Mouse (Mus musculus): ENCODE measurements around the gene Ctnnd2. TPM values are rescaled to one million over a fixed set of nuclear protein-coding genes. Genes with fewer than 3 reads are reported as not detected.

Gene Ctnnd2
- polyA plus RNA-seq, 1 experiment: 0.08 TPM

- no peaks in the 10 kb centered on the region for H3K27me3 ChIP-seq (replicated peaks)
- TF ChIP-seq GATA1 (IDR thresholded peaks at IDR 0.05; ENCODE audit: borderline replicate concordance, low read length): no peak
- no peak for TF ChIP-seq FLI1 (IDR thresholded peaks at IDR 0.05; ENCODE audit: low read length)
- H3K9me3 ChIP-seq: peaks cover 15% of the 10 kb centered on the region
- no peaks in the 10 kb centered on the region for H3K4me1 ChIP-seq
- no peak overlapping the region for H3K4me3 ChIP-seq (replicated peaks)
- no peaks in the 10 kb centered on the region for H3K36me3 ChIP-seq (replicated peaks; ENCODE audit: low read length)
Measured at GRCm38 (mm10) chr15:30709026-30709753, 536.8 kb downstream of the Ctnnd2 start.

DNA sequence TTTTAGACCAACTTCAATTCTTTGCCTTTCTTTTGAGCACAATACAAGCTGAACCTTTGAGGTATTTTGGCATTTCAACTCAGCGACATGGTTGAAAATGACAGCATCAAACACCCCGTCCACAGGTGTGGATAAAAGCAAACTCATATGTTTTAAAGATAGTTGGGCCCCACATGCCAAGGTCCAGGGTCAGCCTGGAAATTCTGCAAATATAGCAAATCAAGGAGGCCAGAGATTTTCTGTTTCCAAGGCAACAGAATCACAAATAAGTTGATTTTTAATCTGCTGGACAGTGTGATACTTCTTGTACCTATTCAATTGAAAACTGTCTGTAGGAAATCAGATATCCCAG is 537.3 kb downstream of the Ctnnd2 start:
- Histone ChIP-seq H3K4me1 (no peaks in the 10 kb centered on the region), H3K4me3 (replicated peaks) (no peak overlapping the region), H3K27me3 (replicated peaks) (no peaks in the 10 kb centered on the region), H3K36me3 (replicated peaks; ENCODE audit: low read length) (no peaks in the 10 kb centered on the region), H3K9me3 (peaks cover 19% of the 10 kb centered on the region)
- TF ChIP-seq GATA1 (IDR thresholded peaks at IDR 0.05; ENCODE audit: borderline replicate concordance, low read length): no peak

GRCm38 (mm10) chr15:30714823-30715222 is 542.4 kb downstream of the Ctnnd2 start:
- H3K9me3 ChIP-seq: peaks cover 19% of the 10 kb centered on the region
- no peaks in the 10 kb centered on the region for H3K4me1 ChIP-seq
- H3K4me3 ChIP-seq (replicated peaks): no peak overlapping the region
- no peak for TF ChIP-seq FLI1 (IDR thresholded peaks at IDR 0.05; ENCODE audit: low read length)
- no peak for TF ChIP-seq GATA1 (IDR thresholded peaks at IDR 0.05; ENCODE audit: borderline replicate concordance, low read length)
- H3K27me3 ChIP-seq (replicated peaks): no peaks in the 10 kb centered on the region
- H3K36me3 ChIP-seq (replicated peaks; ENCODE audit: low read length): no peaks in the 10 kb centered on the region

- H3K4me3 ChIP-seq (replicated peaks): no peak overlapping the region
- TF ChIP-seq GATA1 (IDR thresholded peaks at IDR 0.05; ENCODE audit: borderline replicate concordance, low read length) (no peak), FLI1 (IDR thresholded peaks at IDR 0.05; ENCODE audit: low read length) (no peak)
- H3K36me3 ChIP-seq (replicated peaks; ENCODE audit: low read length): no peaks in the 10 kb centered on the region
- peaks cover 13% of the 10 kb centered on the region for H3K9me3 ChIP-seq
- no peaks in the 10 kb centered on the region for H3K4me1 ChIP-seq
- H3K27me3 ChIP-seq (replicated peaks): no peaks in the 10 kb centered on the region
Measured at GRCm38 (mm10) chr15:30718811-30719210, 546.4 kb downstream of the Ctnnd2 start.

- Histone ChIP-seq H3K4me1 (no peaks in the 10 kb centered on the region), H3K9me3 (peaks cover 11% of the 10 kb centered on the region; the same call in 1 of the 2 replicates), H3K36me3 (replicated peaks; ENCODE audit: low read length) (no peaks in the 10 kb centered on the region), H3K4me3 (replicated peaks) (no peak overlapping the region), H3K27me3 (replicated peaks) (no peaks in the 10 kb centered on the region)
- no peak for TF ChIP-seq GATA1 (IDR thresholded peaks at IDR 0.05; ENCODE audit: borderline replicate concordance, low read length)
- no peak for TF ChIP-seq FLI1 (IDR thresholded peaks at IDR 0.05; ENCODE audit: low read length)
Measured at GRCm38 (mm10) chr15:30719226-30719625, 546.8 kb downstream of the Ctnnd2 start.

GRCm38 (mm10) chr15:30721098-30721497 is 548.7 kb downstream of the Ctnnd2 start:
- Histone ChIP-seq H3K36me3 (replicated peaks; ENCODE audit: low read length) (no peaks in the 10 kb centered on the region), H3K4me3 (replicated peaks) (no peak overlapping the region), H3K27me3 (replicated peaks) (no peaks in the 10 kb centered on the region), H3K9me3 (peaks cover 8% of the 10 kb centered on the region; the same call in 1 of the 2 replicates), H3K4me1 (no peaks in the 10 kb centered on the region)
- TF ChIP-seq FLI1 (IDR thresholded peaks at IDR 0.05; ENCODE audit: low read length) (no peak), GATA1 (IDR thresholded peaks at IDR 0.05; ENCODE audit: borderline replicate concordance, low read length) (no peak)

GRCm38 (mm10) chr15:30726066-30726465 is 553.7 kb downstream of the Ctnnd2 start:
- H3K4me1 ChIP-seq: no peaks in the 10 kb centered on the region
- peaks cover 12% of the 10 kb centered on the region; the same call in 1 of the 2 replicates for H3K9me3 ChIP-seq
- no peak overlapping the region for H3K4me3 ChIP-seq (replicated peaks)
- H3K27me3 ChIP-seq (replicated peaks): no peaks in the 10 kb centered on the region
- H3K36me3 ChIP-seq (replicated peaks; ENCODE audit: low read length): no peaks in the 10 kb centered on the region
- no peak for TF ChIP-seq FLI1 (IDR thresholded peaks at IDR 0.05; ENCODE audit: low read length)
- TF ChIP-seq GATA1 (IDR thresholded peaks at IDR 0.05; ENCODE audit: borderline replicate concordance, low read length): no peak

GRCm38 (mm10) chr15:30738178-30738577 is 565.8 kb downstream of the Ctnnd2 start:
- Histone ChIP-seq H3K4me1 (no peaks in the 10 kb centered on the region), H3K36me3 (replicated peaks; ENCODE audit: low read length) (no peaks in the 10 kb centered on the region), H3K9me3 (no peaks in the 10 kb centered on the region), H3K27me3 (replicated peaks) (no peaks in the 10 kb centered on the region), H3K4me3 (replicated peaks) (no peak overlapping the region)
- TF ChIP-seq FLI1 (IDR thresholded peaks at IDR 0.05; ENCODE audit: low read length): no peak
- no peak for TF ChIP-seq GATA1 (IDR thresholded peaks at IDR 0.05; ENCODE audit: borderline replicate concordance, low read length)

GRCm38 (mm10) chr15:30740728-30741127 is 568.3 kb downstream of the Ctnnd2 start:
- Histone ChIP-seq H3K9me3 (no peaks in the 10 kb centered on the region), H3K4me3 (replicated peaks) (no peak overlapping the region), H3K36me3 (replicated peaks; ENCODE audit: low read length) (no peaks in the 10 kb centered on the region), H3K4me1 (no peaks in the 10 kb centered on the region), H3K27me3 (replicated peaks) (no peaks in the 10 kb centered on the region)
- TF ChIP-seq GATA1 (IDR thresholded peaks at IDR 0.05; ENCODE audit: borderline replicate concordance, low read length) (no peak), FLI1 (IDR thresholded peaks at IDR 0.05; ENCODE audit: low read length) (no peak)

DNA sequence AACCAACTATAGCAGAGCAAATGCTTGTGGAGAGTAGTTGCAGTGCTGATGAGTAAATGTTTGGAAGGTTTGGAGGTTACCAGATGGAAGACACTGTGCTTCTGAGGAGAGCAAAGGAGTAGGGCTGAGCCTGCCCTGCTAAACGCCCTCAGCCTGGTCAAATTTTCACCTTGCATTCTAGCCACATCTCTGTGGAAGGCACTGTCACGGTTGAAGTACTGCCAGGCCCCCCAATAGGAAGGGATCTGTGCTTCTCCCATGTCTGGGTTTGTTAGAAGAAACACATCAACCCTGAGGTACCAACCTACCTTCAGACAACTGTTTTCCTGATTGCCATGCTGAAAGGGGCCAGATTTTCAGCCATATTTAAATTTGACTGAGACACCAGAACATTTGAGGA is 585.6 kb downstream of the Ctnnd2 start:
- Histone ChIP-seq H3K27me3 (replicated peaks) (no peaks in the 10 kb centered on the region), H3K36me3 (replicated peaks; ENCODE audit: low read length) (no peaks in the 10 kb centered on the region), H3K4me1 (no peaks in the 10 kb centered on the region), H3K4me3 (replicated peaks) (no peak overlapping the region), H3K9me3 (peaks cover 20% of the 10 kb centered on the region)
- TF ChIP-seq GATA1 (IDR thresholded peaks at IDR 0.05; ENCODE audit: borderline replicate concordance, low read length) (no peak), FLI1 (IDR thresholded peaks at IDR 0.05; ENCODE audit: low read length) (no peak)
